Mouse (Mus musculus) liver, embryonic 14.5 days (tissue): ENCODE measurements around the gene Lin7b.

Experiments used
- CTCF ChIP-seq: IDR thresholded peaks from 2 replicates; pipeline ENCODE4 v1.5.1; 2016; ENCODE audit warnings: antibody characterized with exemption, low read depth, control low read depth
- EP300 ChIP-seq: IDR thresholded peaks from 2 replicates; pipeline ENCODE4 v1.6.1; 2016; ENCODE audit warnings: antibody characterized with exemption, low read depth

- TF ChIP-seq CTCF (no peak), EP300 (no peak)
These were observed 31.2 kb upstream of the Lin7b start for GRCm38 (mm10) chr7:45401521-45402085.
